Comparison of ENCODE assay signal across 9 mouse cellular contexts in genomic region chr10:110931161-110931912, GRCm38 (mm10). TPM values are rescaled to one million over a fixed set of nuclear protein-coding genes. Genes with fewer than 3 reads are reported as not detected.
DNase-seq lines count a peak whose midpoint lies in the region; ATAC-seq and TF ChIP-seq lines count a peak whose summit lies in the region.
"Had no signal": no experiment of that assay in that cellular context is flagged by ENCODE, and none has a peak within 500 bp of the region (broad histone marks: within the 10 kb centered on the region; RNA-seq: fewer than 3 reads in every experiment).

No protein-coding gene starts in this region.

- H3K9me3 ChIP-seq in heart, embryonic 16.5 days (replicated peaks; ENCODE audit: control insufficient read depth, low read length), result no peaks in the 10 kb centered on the region
- no peaks in the 10 kb centered on the region for H3K9me3 ChIP-seq in hindbrain, embryonic 11.5 days (ENCODE audit: control insufficient read depth, low read length)
- H3K9me3 ChIP-seq in midbrain, embryonic 15.5 days, result no peaks in the 10 kb centered on the region

- no peak overlapping the region; the same call in 1 of the 2 replicates for H3K9ac ChIP-seq in heart, embryonic 16.5 days (ENCODE audit: low read length)
- 0 out of 2 replicates have a peak overlapping the region, but pooled peaks have one; percentile 2 for H3K9ac ChIP-seq in hindbrain, embryonic 11.5 days (ENCODE audit: low read depth, low read length)
- no peak overlapping the region; the same call in 1 of the 2 replicates for H3K9ac ChIP-seq in midbrain, embryonic 15.5 days

- WGBS in heart, embryonic 16.5 days, result 55% methylated on average over 13 of the region's 13 CpGs
- 59% methylated on average over 13 of the region's 13 CpGs for WGBS in bone marrow, adult 2 months
- 49% methylated on average over 13 of the region's 13 CpGs for WGBS in hindbrain, embryonic 11.5 days
- 35% methylated on average over 13 of the region's 13 CpGs for WGBS in midbrain, embryonic 15.5 days

- DNase-seq in heart, adult 8-10 months (ENCODE audit: low spot score), result no peak
- DNase-seq in hindbrain, embryonic 11.5 days (ENCODE audit: low spot score), result peak; percentile 39
- no peak for DNase-seq in ovary, adult 18-20 months (ENCODE audit: low spot score)
- DNase-seq in layer of hippocampus, adult 18-20 months (ENCODE audit: low spot score in 2 of 2), result no peak
- no peak for DNase-seq in adrenal gland, adult 18-20 months (ENCODE audit: low spot score in 2 of 2)

- ATAC-seq in heart, embryonic 16.5 days (replicated peaks; ENCODE audit: extremely low read depth, insufficient read depth, low FRiP score), result no peak
- peak; percentile 54 for ATAC-seq in hindbrain, embryonic 11.5 days (ENCODE audit: low FRiP score)
- no peak for ATAC-seq in midbrain, embryonic 15.5 days (replicated peaks)
- ATAC-seq: Patski had no signal

- peak overlapping the region; percentile 34 for H3K4me2 ChIP-seq in heart, embryonic 16.5 days (ENCODE audit: low read depth, low read length)
- H3K4me2 ChIP-seq in hindbrain, embryonic 11.5 days (replicated peaks; ENCODE audit: low read depth, low read length), result peak overlapping the region; percentile 17
- peak overlapping the region; percentile 42 for H3K4me2 ChIP-seq in midbrain, embryonic 15.5 days

- no peak overlapping the region for H3K4me3 ChIP-seq in heart, embryonic 16.5 days (ENCODE audit: low read length)
- H3K4me3 ChIP-seq in bone marrow, adult 2 months (replicated peaks; ENCODE audit: control insufficient read depth, low read depth, low read length), result peak overlapping the region; percentile 48
- H3K4me3 ChIP-seq in hindbrain, embryonic 11.5 days (ENCODE audit: low read depth, low read length), result peak overlapping the region; percentile 6; the same call in 1 of the 2 replicates
- peak overlapping the region; percentile 19; the same call in 1 of the 2 replicates for H3K4me3 ChIP-seq in midbrain, embryonic 15.5 days

- TF ChIP-seq POLR2A in bone marrow, adult 2 months (IDR thresholded peaks at IDR 0.05; ENCODE audit: borderline replicate concordance, control insufficient read depth, low read depth, low read length), result no peak

- peak overlapping the region; percentile 54 for H3K27ac ChIP-seq in heart, embryonic 16.5 days (ENCODE audit: low read length)
- H3K27ac ChIP-seq in bone marrow, adult 2 months (ENCODE audit: control insufficient read depth, insufficient read depth, low read depth, low read length, poor library complexity), result no peak overlapping the region
- peak overlapping the region; percentile 56; the same call in 1 of the 2 replicates for H3K27ac ChIP-seq in hindbrain, embryonic 11.5 days (ENCODE audit: low read depth, low read length)
- peak overlapping the region; percentile 75 for H3K27ac ChIP-seq in midbrain, embryonic 15.5 days

- no peaks in the 10 kb centered on the region for H3K27me3 ChIP-seq in heart, embryonic 16.5 days (ENCODE audit: control insufficient read depth, insufficient read depth, low read length)
- H3K27me3 ChIP-seq in hindbrain, embryonic 11.5 days (ENCODE audit: control insufficient read depth, insufficient read depth, low read length), result no peaks in the 10 kb centered on the region
- H3K27me3 ChIP-seq in midbrain, embryonic 15.5 days (replicated peaks), result no peaks in the 10 kb centered on the region
- H3K27me3 ChIP-seq: Patski had no signal

- 0 out of 2 replicates have a peak, but pooled peaks cover 2% of the 10 kb centered on the region for H3K36me3 ChIP-seq in heart, embryonic 16.5 days (ENCODE audit: control insufficient read depth, insufficient read depth)
- H3K36me3 ChIP-seq in hindbrain, embryonic 11.5 days (ENCODE audit: control insufficient read depth, insufficient read depth, low read length), result no peaks in the 10 kb centered on the region
- no peaks in the 10 kb centered on the region for H3K36me3 ChIP-seq in midbrain, embryonic 15.5 days (replicated peaks)

- TF ChIP-seq CTCF in bone marrow, adult 2 months (IDR thresholded peaks at IDR 0.05; ENCODE audit: control insufficient read depth, insufficient read depth, low read length), result no peak

- peaks cover 55% of the 10 kb centered on the region for H3K4me1 ChIP-seq in heart, embryonic 16.5 days (ENCODE audit: control insufficient read depth, insufficient read depth, low read length)
- H3K4me1 ChIP-seq in bone marrow, adult 2 months (ENCODE audit: control insufficient read depth, insufficient read depth, low read length), result no peaks in the 10 kb centered on the region; the same call in 1 of the 2 replicates
- H3K4me1 ChIP-seq in hindbrain, embryonic 11.5 days (replicated peaks; ENCODE audit: control insufficient read depth, insufficient read depth, low read length), result no peaks in the 10 kb centered on the region
- H3K4me1 ChIP-seq in midbrain, embryonic 15.5 days, result peaks cover 20% of the 10 kb centered on the region

RNA-seq across cellular contexts. Expression of gene Csrp2, which starts 11.7 kb away (rescaled TPM):
- polyA plus RNA-seq in heart, embryonic 16.5 days (2015; fragmentation: Nextera tagmentation; extraction: Ambion mirVana), result 394 and 432 TPM in 2 replicates
- total RNA-seq in heart, adult 8-10 months (2022), result 10 to 100 TPM; 17.3 to 22.3 (median 21.3) TPM
- polyA plus RNA-seq in bone marrow, adult 2 months (2011; ENCODE audit: insufficient read depth, insufficient read length, low replicate concordance, missing spikeins), result 7.8 and 36.9 TPM in 2 replicates
- 150 and 156 TPM in 2 replicates for polyA plus RNA-seq in hindbrain, embryonic 11.5 days (2014; fragmentation: Nextera tagmentation; extraction: Ambion mirVana)
- polyA plus RNA-seq in midbrain, embryonic 15.5 days (2015; fragmentation: Nextera tagmentation; extraction: Ambion mirVana), result 109 and 111 TPM in 2 replicates
- total RNA-seq in layer of hippocampus, adult 18-20 months (2021), result 10 to 100 TPM; 15.0 to 16.5 TPM
- total RNA-seq in adrenal gland, adult 18-20 months (2021), result 100 to 1,000 TPM; 140 to 186 TPM
